Mouse (Mus musculus): ENCODE measurements around the gene Crb2. TPM values are rescaled to one million over a fixed set of nuclear protein-coding genes. Genes with fewer than 3 reads are reported as not detected.
A peak's percentile ranks its signal among the peaks of the same experiment; 100 is the strongest.

Gene Crb2
- polyA plus RNA-seq, 1 experiment, result 0.01 TPM

DNA sequence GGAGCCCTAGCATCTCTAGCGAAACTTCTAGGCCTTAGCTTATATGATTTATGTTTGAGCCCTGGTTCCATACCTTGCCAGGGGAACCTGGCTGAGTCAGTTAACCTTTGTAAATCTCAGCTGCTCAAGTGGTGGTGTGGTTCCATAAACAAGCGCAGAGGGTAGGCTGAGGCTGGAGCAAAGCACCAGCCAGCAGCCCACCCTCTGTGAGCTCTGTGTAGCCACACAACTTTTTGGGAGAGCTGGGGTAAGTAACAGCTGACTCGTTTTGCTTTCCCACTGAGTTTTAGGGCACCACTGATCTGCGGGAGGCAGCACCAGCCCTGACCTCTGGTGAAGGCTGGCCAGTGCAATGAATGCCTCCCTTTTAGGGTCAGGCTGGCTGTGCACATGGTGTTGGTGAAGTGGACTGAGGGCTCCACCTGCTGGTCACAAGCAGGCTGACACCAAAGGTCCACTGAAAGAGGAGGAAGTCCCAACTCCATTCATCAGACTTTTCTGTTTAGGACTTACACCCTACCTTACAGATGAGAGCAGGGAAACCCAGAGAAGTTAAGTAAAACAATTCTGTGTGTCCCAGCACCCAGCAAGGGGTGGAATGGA is 26.7 kb downstream of the Crb2 start:
- no peaks in the 10 kb centered on the region for H3K27me3 ChIP-seq (ENCODE audit: control insufficient read depth, insufficient read depth, insufficient read length)
- H3ac ChIP-seq (ENCODE audit: control insufficient read depth, insufficient read length, low read depth), result no peak overlapping the region
- no peaks in the 10 kb centered on the region for H3K36me3 ChIP-seq (ENCODE audit: control insufficient read depth, insufficient read depth)
- no peaks in the 10 kb centered on the region for H3K79me2 ChIP-seq (ENCODE audit: control insufficient read depth, insufficient read depth)
- TF ChIP-seq FOSL1 (IDR thresholded peaks at IDR 0.05; ENCODE audit: insufficient read depth, low read length, poor library complexity, severe bottlenecking), result no peak
- TF ChIP-seq CEBPB (IDR thresholded peaks at IDR 0.05; ENCODE audit: low read depth), result no peak
- TF ChIP-seq MAX (IDR thresholded peaks at IDR 0.05), result peak; percentile 49
- TF ChIP-seq USF1 (IDR thresholded peaks at IDR 0.05; ENCODE audit: low read depth), result no peak
- no peak for TF ChIP-seq MYOG (IDR thresholded peaks at IDR 0.05; ENCODE audit: control insufficient read depth, extremely low read depth, insufficient read length)
- no peak for TF ChIP-seq MYOD1 (IDR thresholded peaks at IDR 0.05; ENCODE audit: control insufficient read depth, insufficient read length, low read depth)
- peak; percentile 90 for TF ChIP-seq CTCF (IDR thresholded peaks at IDR 0.05; ENCODE audit: control insufficient read depth, insufficient read depth, insufficient read length)
- no peak overlapping the region for H3K4me3 ChIP-seq (ENCODE audit: insufficient read depth, poor library complexity, severe bottlenecking)
- no peaks in the 10 kb centered on the region for H3K79me3 ChIP-seq (ENCODE audit: low read depth)

DNA sequence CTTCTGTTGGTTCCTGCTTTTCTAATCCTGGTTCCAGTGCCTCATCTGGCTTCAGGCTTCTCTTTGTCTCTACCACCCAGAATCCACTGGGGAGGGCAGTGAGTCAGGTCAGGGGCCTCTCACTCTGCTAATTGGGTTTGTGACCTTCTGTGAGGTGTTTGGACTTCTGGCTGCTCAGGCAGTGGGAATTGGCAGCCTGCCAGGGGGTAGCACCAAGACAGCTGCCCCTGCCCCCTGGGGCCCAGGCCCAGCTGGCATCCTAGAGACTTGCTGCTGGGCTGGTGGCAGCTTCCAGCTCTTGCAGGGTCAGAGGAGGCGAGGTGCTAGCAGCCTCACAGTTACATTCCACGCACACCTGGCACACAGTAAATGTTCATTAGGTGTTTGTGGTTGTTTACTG is 35.6 kb downstream of the Crb2 start:
- no peaks in the 10 kb centered on the region for H3K79me3 ChIP-seq (ENCODE audit: low read depth)
- no peaks in the 10 kb centered on the region for H3K36me3 ChIP-seq (ENCODE audit: control insufficient read depth, insufficient read depth)
- no peak overlapping the region for H3K4me3 ChIP-seq (ENCODE audit: insufficient read depth, poor library complexity, severe bottlenecking)
- no peaks in the 10 kb centered on the region for H3K27me3 ChIP-seq (ENCODE audit: control insufficient read depth, insufficient read depth, insufficient read length)
- H3K79me2 ChIP-seq (ENCODE audit: control insufficient read depth, insufficient read depth), result no peaks in the 10 kb centered on the region
- no peak for TF ChIP-seq MYOG (IDR thresholded peaks at IDR 0.05; ENCODE audit: control insufficient read depth, extremely low read depth, insufficient read length)
- no peak for TF ChIP-seq MAX (IDR thresholded peaks at IDR 0.05)
- no peak for TF ChIP-seq MYOD1 (IDR thresholded peaks at IDR 0.05; ENCODE audit: control insufficient read depth, insufficient read length, low read depth)
- TF ChIP-seq USF1 (IDR thresholded peaks at IDR 0.05; ENCODE audit: low read depth), result no peak
- TF ChIP-seq CEBPB (IDR thresholded peaks at IDR 0.05; ENCODE audit: low read depth), result no peak
- no peak for TF ChIP-seq FOSL1 (IDR thresholded peaks at IDR 0.05; ENCODE audit: insufficient read depth, low read length, poor library complexity, severe bottlenecking)
- TF ChIP-seq CTCF (IDR thresholded peaks at IDR 0.05; ENCODE audit: control insufficient read depth, insufficient read depth, insufficient read length), result no peak
- no peak overlapping the region for H3ac ChIP-seq (ENCODE audit: control insufficient read depth, insufficient read length, low read depth)

- TF ChIP-seq CEBPB (IDR thresholded peaks at IDR 0.05; ENCODE audit: low read depth) (no peak), MYOD1 (IDR thresholded peaks at IDR 0.05; ENCODE audit: control insufficient read depth, insufficient read length, low read depth) (no peak), MAX (IDR thresholded peaks at IDR 0.05) (no peak), MYOG (IDR thresholded peaks at IDR 0.05; ENCODE audit: control insufficient read depth, extremely low read depth, insufficient read length) (no peak), FOSL1 (IDR thresholded peaks at IDR 0.05; ENCODE audit: insufficient read depth, low read length, poor library complexity, severe bottlenecking) (no peak), USF1 (IDR thresholded peaks at IDR 0.05; ENCODE audit: low read depth) (no peak), CTCF (IDR thresholded peaks at IDR 0.05; ENCODE audit: control insufficient read depth, insufficient read depth, insufficient read length) (no peak)
- Histone ChIP-seq H3K79me3 (ENCODE audit: low read depth) (no peaks in the 10 kb centered on the region), H3K4me3 (ENCODE audit: insufficient read depth, poor library complexity, severe bottlenecking) (no peak overlapping the region), H3K79me2 (ENCODE audit: control insufficient read depth, insufficient read depth) (no peaks in the 10 kb centered on the region), H3ac (ENCODE audit: control insufficient read depth, insufficient read length, low read depth) (no peak overlapping the region), H3K27me3 (ENCODE audit: control insufficient read depth, insufficient read depth, insufficient read length) (no peaks in the 10 kb centered on the region), H3K36me3 (ENCODE audit: control insufficient read depth, insufficient read depth) (no peaks in the 10 kb centered on the region)
These were observed 36.4 kb downstream of the Crb2 start for GRCm38 (mm10) chr2:37812401-37812800.

DNA sequence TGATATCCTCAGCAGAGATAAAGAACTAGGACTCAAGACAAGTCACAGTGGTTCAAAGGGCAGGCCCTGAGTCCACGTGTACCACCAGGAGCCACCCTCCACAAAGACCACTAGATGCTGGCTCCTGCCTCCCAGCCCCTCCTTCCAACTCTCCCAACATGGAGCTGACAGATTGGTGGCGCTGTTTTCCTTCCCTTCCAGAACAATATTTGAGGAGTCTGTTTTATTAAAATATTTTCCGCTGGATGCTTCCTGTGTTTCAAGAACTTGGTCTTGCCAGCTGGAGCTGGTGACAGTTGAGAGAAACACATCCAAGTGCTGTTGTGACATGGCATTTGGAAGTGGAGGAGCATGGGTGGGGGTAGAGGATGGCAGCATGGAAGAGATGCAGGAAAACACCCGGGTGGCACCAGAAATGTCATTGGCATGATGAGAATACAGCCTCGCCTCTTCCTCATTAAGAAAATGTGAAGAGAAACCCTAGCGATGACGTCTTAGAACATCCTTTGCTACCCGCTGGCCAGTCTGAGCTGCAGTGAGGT is 38.8 kb downstream of the Crb2 start:
- no peak overlapping the region for H3ac ChIP-seq (ENCODE audit: control insufficient read depth, insufficient read length, low read depth)
- H3K79me3 ChIP-seq (ENCODE audit: low read depth), result no peaks in the 10 kb centered on the region
- H3K4me3 ChIP-seq (ENCODE audit: insufficient read depth, poor library complexity, severe bottlenecking), result no peak overlapping the region
- no peaks in the 10 kb centered on the region for H3K36me3 ChIP-seq (ENCODE audit: control insufficient read depth, insufficient read depth)
- no peak for TF ChIP-seq MYOD1 (IDR thresholded peaks at IDR 0.05; ENCODE audit: control insufficient read depth, insufficient read length, low read depth)
- no peak for TF ChIP-seq MYOG (IDR thresholded peaks at IDR 0.05; ENCODE audit: control insufficient read depth, extremely low read depth, insufficient read length)
- TF ChIP-seq CEBPB (IDR thresholded peaks at IDR 0.05; ENCODE audit: low read depth), result no peak
- TF ChIP-seq FOSL1 (IDR thresholded peaks at IDR 0.05; ENCODE audit: insufficient read depth, low read length, poor library complexity, severe bottlenecking), result no peak
- TF ChIP-seq MAX (IDR thresholded peaks at IDR 0.05), result no peak
- no peak for TF ChIP-seq CTCF (IDR thresholded peaks at IDR 0.05; ENCODE audit: control insufficient read depth, insufficient read depth, insufficient read length)
- no peak for TF ChIP-seq USF1 (IDR thresholded peaks at IDR 0.05; ENCODE audit: low read depth)
- H3K79me2 ChIP-seq (ENCODE audit: control insufficient read depth, insufficient read depth), result no peaks in the 10 kb centered on the region
- H3K27me3 ChIP-seq (ENCODE audit: control insufficient read depth, insufficient read depth, insufficient read length), result no peaks in the 10 kb centered on the region

DNA sequence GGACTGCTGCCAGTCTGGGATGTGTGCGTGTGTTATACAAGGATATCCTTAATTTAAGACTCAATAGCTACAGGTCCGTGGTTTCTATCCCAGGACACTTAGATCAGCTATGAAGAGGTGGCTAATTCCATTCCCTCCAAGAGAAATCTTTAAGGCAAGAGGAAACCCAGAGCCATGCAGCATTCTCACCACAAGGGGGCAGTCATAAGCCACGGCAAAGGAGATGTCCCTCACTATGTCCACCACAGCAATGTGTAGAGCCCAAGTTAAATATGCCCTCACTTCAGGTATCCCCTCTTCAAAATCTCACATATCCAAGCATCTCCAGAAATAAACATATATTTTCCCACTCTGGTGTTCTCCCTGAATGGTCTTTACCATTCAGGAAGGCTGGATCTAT is 39.6 kb downstream of the Crb2 start:
- TF ChIP-seq MYOD1 (IDR thresholded peaks at IDR 0.05; ENCODE audit: control insufficient read depth, insufficient read length, low read depth), result no peak
- TF ChIP-seq CTCF (IDR thresholded peaks at IDR 0.05; ENCODE audit: control insufficient read depth, insufficient read depth, insufficient read length), result peak; percentile 59

More for the DNA sequence above, 39.6 kb downstream of the Crb2 start:
- Histone ChIP-seq H3K36me3 (ENCODE audit: control insufficient read depth, insufficient read depth) (no peaks in the 10 kb centered on the region), H3ac (ENCODE audit: control insufficient read depth, insufficient read length, low read depth) (no peak overlapping the region), H3K27me3 (ENCODE audit: control insufficient read depth, insufficient read depth, insufficient read length) (no peaks in the 10 kb centered on the region), H3K4me3 (ENCODE audit: insufficient read depth, poor library complexity, severe bottlenecking) (no peak overlapping the region), H3K79me3 (ENCODE audit: low read depth) (no peaks in the 10 kb centered on the region), H3K79me2 (ENCODE audit: control insufficient read depth, insufficient read depth) (no peaks in the 10 kb centered on the region)

All from C2C12 (cell line).